Mouse (Mus musculus) left cerebral cortex, postnatal 4 days (tissue): ENCODE data around the gene Dnase1l1. TPM values are rescaled to one million over a fixed set of nuclear protein-coding genes. Genes with fewer than 3 reads are reported as not detected.

Experiments
- microRNA-seq: library from miRNA; unstranded; fragments of <30 nt; microRNA quantifications from one replicate; pipeline ENCODE4 v1.2.0, GENCODE M21; 2022
- total RNA-seq, 2 experiments: library from RNA; stranded (reverse); gene quantifications; 2 replicates each; pipeline ENCODE4 v1.2.3; 2021

Gene Dnase1l1
- total RNA-seq, 2 experiments from 2014 or later = 2.5 to 5.0 TPM

Small RNA genes lying within 50 kb of the gene (microRNA-seq; reads per million reads assigned to microRNA genes)
- gene Mir7091 (not detected), gene Mir7092 (not detected)

Other genes with a start within 250 kb of the Dnase1l1 start
- gene Opn1mw, start 154.9 kb downstream of the Dnase1l1 start, total RNA-seq = not detected
- 10 to 100 TPM; 81.8 to 88.9 TPM for gene Mecp2, start 147.0 kb downstream of the Dnase1l1 start, total RNA-seq
- not detected for gene Tex28, start 114.5 kb downstream of the Dnase1l1 start, total RNA-seq
- not detected for gene Tktl1, start 105.1 kb downstream of the Dnase1l1 start, total RNA-seq
- gene Flna, start 32.5 kb downstream of the Dnase1l1 start, total RNA-seq = 100 to 1,000 TPM; 434 to 445 TPM
- 10 to 100 TPM; 48.2 to 52.3 TPM for gene Emd, start 27.6 kb downstream of the Dnase1l1 start, total RNA-seq
- 100 to 1,000 TPM; 264 to 422 TPM for gene Rpl10, start 11.5 kb downstream of the Dnase1l1 start, total RNA-seq
- gene Taz, start 425 bp downstream of the Dnase1l1 start, total RNA-seq = 10 to 100 TPM; 54.8 to 57.4 TPM
- 100 to 1,000 TPM; 228 to 244 TPM for gene Atp6ap1, start 14.8 kb upstream of the Dnase1l1 start, total RNA-seq
- gene Gdi1, start 22.7 kb upstream of the Dnase1l1 start, total RNA-seq = 100 to 1,000 TPM; 745 to 773 TPM
- gene Fam50a, start 30.7 kb upstream of the Dnase1l1 start, total RNA-seq = 10 to 100 TPM; 45.7 to 49.8 TPM
- 100 to 1,000 TPM; 172 to 190 TPM for gene Plxna3, start 46.7 kb upstream of the Dnase1l1 start, total RNA-seq
- 10 to 100 TPM; 34.2 to 34.5 TPM for gene Lage3, start 71.3 kb upstream of the Dnase1l1 start, total RNA-seq
- 10 to 100 TPM; 43.2 to 48.8 TPM for gene Ubl4a, start 90.9 kb upstream of the Dnase1l1 start, total RNA-seq
- gene Slc10a3, start 91.0 kb upstream of the Dnase1l1 start, total RNA-seq = 1 to 10 TPM; 2.7 to 3.8 TPM
- 10 to 100 TPM; 20.4 to 22.2 TPM for gene Fam3a, start 110.9 kb upstream of the Dnase1l1 start, total RNA-seq
- 10 to 100 TPM; 25.9 to 34.0 TPM for gene Ikbkg, start 111.0 kb upstream of the Dnase1l1 start, total RNA-seq
- gene G6pdx, start 146.9 kb upstream of the Dnase1l1 start, total RNA-seq = 10 to 100 TPM; 48.4 to 50.7 TPM
- not detected for gene Gm6880, start 199.1 kb upstream of the Dnase1l1 start, total RNA-seq